Mouse (Mus musculus): ENCODE measurements around the gene Grid1.

DNA sequence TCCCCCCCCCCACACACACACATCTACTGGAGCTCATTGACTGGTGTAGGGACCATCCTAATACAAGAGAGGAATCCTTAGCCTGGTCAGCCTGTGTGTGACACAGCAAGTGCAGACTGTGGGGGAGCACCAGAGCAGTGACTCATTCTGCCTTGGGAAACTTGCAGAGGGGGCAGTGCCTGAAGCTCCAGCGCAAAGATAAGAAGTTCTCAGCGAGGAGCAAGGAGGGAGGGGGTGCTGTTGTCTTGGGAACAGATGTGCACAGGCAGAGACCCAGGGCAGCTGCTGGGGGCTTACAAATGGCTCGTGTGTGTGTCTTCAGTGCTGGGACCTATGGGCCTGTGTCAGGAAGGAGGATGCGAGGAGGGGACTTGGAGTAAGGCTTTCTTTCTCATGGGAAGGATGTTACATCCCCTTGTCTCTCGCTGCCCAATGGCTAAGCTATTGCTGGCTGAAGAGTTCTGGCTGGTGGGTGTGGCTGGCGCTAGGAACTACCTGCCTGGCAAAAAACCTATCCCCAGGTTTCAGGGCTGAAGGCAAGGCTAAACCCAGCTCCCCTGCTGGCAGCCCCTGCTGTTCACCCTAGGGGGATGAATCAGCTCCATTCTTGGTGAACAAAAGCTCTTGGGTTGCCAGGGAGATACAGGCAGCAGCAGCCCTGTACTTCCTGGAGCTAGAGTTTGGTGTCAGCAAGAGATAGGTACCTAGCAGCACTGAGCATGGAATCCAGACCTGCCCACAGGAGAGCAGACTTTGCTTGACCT lies 72.0 kb downstream of the Grid1 start:
- no peak for TF ChIP-seq CTCF (IDR thresholded peaks at IDR 0.05; ENCODE audit: borderline replicate concordance, insufficient read depth, low read length)
- no peak for TF ChIP-seq POLR2A (IDR thresholded peaks at IDR 0.05; ENCODE audit: low read depth, low read length)

All from embryonic fibroblast, embryonic 13.5 days (primary cell).